Mouse (Mus musculus) thymus, adult 2 months (tissue): ENCODE data around the gene Mrc1. TPM values are rescaled to one million over a fixed set of nuclear protein-coding genes. Genes with fewer than 3 reads are reported as not detected.

ENCODE experiments used
- DNase-seq: peaks from one replicate; pipeline ENCODE4 v3.0.0; 2021
- H3K27ac ChIP-seq: fragments of 200-500 bp; 2 replicates; pipeline ENCODE4 v1.5.1; 2012; ENCODE audit warnings: low read length, control low read depth; ENCODE audit not compliant: control insufficient read depth, insufficient read depth
- H3K27me3 ChIP-seq: fragments of 200-500 bp; 2 replicates; pipeline ENCODE4 v1.6.1; 2012; ENCODE audit warnings: mild to moderate bottlenecking, low read length, moderate library complexity, mixed read lengths; ENCODE audit not compliant: control insufficient read depth, insufficient read depth
- H3K36me3 ChIP-seq: fragments of 200-500 bp; 2 replicates; pipeline ENCODE4 v1.6.1; 2012; ENCODE audit warnings: mild to moderate bottlenecking, low read length, moderate library complexity; ENCODE audit not compliant: control insufficient read depth, insufficient read depth
- H3K4me1 ChIP-seq: fragments of 200-500 bp; replicated peaks from 2 replicates; pipeline ENCODE4 v1.6.1; 2012; ENCODE audit warnings: low read length; ENCODE audit not compliant: control insufficient read depth, insufficient read depth
- H3K4me3 ChIP-seq: fragments of 200-500 bp; 2 replicates; pipeline ENCODE4 v1.5.1; 2012; ENCODE audit warnings: mild to moderate bottlenecking, low read length, control low read depth, moderate library complexity; ENCODE audit not compliant: control insufficient read depth, insufficient read depth
- CTCF ChIP-seq: fragments of 200-500 bp; IDR thresholded peaks from 2 replicates; pipeline ENCODE4 v1.5.1; 2012; ENCODE audit warnings: mild to moderate bottlenecking, control low read depth, low read length, moderate library complexity, borderline replicate concordance; ENCODE audit not compliant: control insufficient read depth, poor library complexity, insufficient read depth; ENCODE audit errors: extremely low read depth
- POLR2A ChIP-seq: fragments of 200-500 bp; IDR thresholded peaks from 2 replicates; pipeline ENCODE4 v1.6.1; 2012; ENCODE audit warnings: mild to moderate bottlenecking, low read length, control low read depth, moderate library complexity; ENCODE audit not compliant: control insufficient read depth, poor library complexity, insufficient read depth; ENCODE audit errors: extremely low read depth
- WGBS: fragments of 180-500 bp; shearing (Covaris S2); methylation state at CpG from one replicate; pipeline ENCODE4 v1.1.7; 2018; 5-methylcytosine and 5-hydroxymethylcytosine counted together
- polyA plus RNA-seq: library from polyadenylated mRNA; depleted of rRNA; stranded (reverse); fragments of >200 nt; gene quantifications from 2 replicates; pipeline ENCODE4 v1.2.3, GENCODE M21; 2012

Gene Mrc1
- polyA plus RNA-seq, 1 experiment = 2.6 TPM

DNA sequence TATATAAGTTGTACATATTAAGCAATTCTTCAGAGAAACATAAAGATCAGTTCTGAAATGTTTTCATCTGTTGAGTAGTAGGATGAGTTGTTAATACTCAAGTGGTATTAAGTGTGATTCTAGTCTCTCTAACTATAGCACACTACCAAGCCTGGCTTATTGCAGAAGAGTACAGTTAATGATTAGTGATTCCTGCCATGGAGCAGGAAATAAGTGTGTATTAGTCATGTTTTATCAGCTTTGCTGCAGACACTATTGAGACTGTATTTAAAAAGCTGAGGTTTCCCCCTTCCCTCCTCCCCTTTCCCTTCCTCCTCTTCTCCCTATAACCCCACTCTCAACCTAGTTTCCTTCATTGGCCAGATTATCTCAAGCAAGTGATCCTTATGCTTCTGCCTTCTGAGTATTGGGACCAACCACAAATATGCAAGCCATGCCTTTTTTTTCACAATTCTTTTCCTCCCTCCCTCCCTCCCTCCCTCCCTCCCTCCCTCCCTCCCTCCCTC, 29.2 kb downstream of the Mrc1 start:
- no peaks in the 10 kb centered on the region for H3K4me1 ChIP-seq
- TF ChIP-seq CTCF (no peak), POLR2A (no peak)
- H3K27me3 ChIP-seq = no peaks in the 10 kb centered on the region
- no peaks in the 10 kb centered on the region for H3K36me3 ChIP-seq
- no peak overlapping the region for H3K4me3 ChIP-seq
- no peak for DNase-seq
- no peak overlapping the region for H3K27ac ChIP-seq

DNA sequence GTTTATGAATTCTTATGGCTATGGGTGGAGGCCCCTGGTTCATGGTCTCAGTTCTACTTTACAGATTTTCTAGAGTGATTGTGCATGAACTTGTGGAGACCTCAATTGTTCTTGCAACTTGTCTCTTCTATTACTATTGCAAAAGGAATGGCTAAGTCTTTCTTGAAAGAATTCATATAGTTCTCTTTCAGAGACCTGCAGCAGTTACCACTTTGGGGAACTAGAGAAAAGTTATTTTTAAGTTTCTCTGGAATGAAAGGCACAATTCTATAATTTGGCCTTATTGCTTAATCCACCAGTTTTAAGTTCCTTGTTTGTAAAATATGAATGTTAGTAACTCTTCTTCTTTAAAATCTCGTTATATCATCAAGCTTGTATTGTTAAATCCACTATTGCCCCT, 32.9 kb downstream of the Mrc1 start:
- DNase-seq = no peak
- no peak for TF ChIP-seq POLR2A
- TF ChIP-seq CTCF = no peak
- Histone ChIP-seq H3K4me3 (no peak overlapping the region), H3K36me3 (no peaks in the 10 kb centered on the region), H3K27ac (no peak overlapping the region), H3K4me1 (no peaks in the 10 kb centered on the region), H3K27me3 (no peaks in the 10 kb centered on the region)
- 82% methylated on average over 1 of the region's 1 CpGs for WGBS

DNA sequence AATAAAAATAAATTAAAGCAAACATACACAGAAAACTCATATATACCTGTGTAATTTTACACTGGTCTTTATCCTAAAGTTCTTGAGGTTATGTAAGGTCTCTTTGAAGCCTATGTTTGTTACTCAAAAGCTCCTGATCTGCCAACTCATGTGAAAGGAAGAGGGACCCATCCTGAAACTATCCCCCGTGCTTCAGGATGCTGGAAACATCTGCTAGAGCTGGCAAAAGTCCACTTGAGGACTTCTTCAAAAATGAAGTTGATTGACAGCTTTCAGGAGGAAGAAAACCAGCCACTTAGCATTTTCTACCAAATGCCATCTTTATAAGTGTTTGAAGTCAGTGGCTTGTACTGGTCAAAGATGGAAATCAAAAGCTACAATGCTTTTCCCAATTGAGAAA, 40.0 kb downstream of the Mrc1 start:
- Histone ChIP-seq H3K4me3 (no peak overlapping the region), H3K36me3 (no peaks in the 10 kb centered on the region), H3K27ac (no peak overlapping the region), H3K4me1 (no peaks in the 10 kb centered on the region), H3K27me3 (no peaks in the 10 kb centered on the region)
- no peak for TF ChIP-seq POLR2A
- no peak for TF ChIP-seq CTCF
- WGBS = 16% methylated on average over 1 of the region's 1 CpGs
- no peak for DNase-seq

DNA sequence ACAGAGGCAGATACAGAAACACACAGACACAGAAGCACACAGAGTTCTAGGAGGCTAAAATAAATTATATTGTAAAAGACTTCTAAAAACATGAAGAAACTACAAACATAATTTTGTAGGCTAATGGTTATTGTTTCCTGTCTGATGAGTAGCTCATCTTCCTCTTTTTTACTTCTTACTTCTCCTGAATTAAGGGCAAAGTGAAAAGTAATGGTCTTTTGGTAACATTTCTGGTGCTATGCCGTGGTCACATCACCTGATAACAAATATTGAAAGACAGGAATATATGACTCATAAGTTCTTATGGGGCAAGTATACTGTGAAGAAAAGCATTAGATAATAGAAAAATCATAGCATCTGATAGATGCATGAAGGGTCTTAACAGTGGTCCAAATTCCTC, 42.9 kb downstream of the Mrc1 start:
- no peaks in the 10 kb centered on the region for H3K27me3 ChIP-seq
- TF ChIP-seq POLR2A (no peak), CTCF (no peak)
- H3K4me1 ChIP-seq = no peaks in the 10 kb centered on the region
- H3K27ac ChIP-seq = no peak overlapping the region
- H3K4me3 ChIP-seq = no peak overlapping the region
- H3K36me3 ChIP-seq = no peaks in the 10 kb centered on the region
- WGBS = 45% methylated on average over 1 of the region's 1 CpGs
- DNase-seq = no peak

DNA sequence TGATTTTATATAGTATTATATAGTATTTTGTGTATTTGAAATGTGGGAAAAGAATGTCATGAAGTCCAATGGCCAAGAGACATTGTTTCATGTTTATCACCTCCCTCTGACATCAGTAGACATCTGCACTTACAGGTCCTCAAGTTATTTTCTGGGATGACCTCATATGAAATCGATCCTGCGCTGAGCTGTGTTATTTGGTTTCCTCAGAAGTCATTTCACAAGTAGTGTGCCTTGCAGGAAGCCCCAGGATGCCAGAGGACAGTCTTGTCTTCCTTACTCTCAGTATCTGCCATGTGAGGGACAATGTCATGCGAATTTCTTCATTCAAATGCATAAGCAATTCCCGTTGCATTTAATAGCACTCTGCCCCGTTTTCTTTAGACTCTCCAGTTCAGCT, 46.6 kb downstream of the Mrc1 start:
- H3K4me1 ChIP-seq = no peaks in the 10 kb centered on the region
- TF ChIP-seq POLR2A = no peak
- TF ChIP-seq CTCF = no peak
- no peak for DNase-seq
- 94% methylated on average over 5 of the region's 5 CpGs for WGBS
- no peaks in the 10 kb centered on the region for H3K27me3 ChIP-seq
- no peak overlapping the region for H3K4me3 ChIP-seq
- no peak overlapping the region for H3K27ac ChIP-seq
- H3K36me3 ChIP-seq = no peaks in the 10 kb centered on the region

DNA sequence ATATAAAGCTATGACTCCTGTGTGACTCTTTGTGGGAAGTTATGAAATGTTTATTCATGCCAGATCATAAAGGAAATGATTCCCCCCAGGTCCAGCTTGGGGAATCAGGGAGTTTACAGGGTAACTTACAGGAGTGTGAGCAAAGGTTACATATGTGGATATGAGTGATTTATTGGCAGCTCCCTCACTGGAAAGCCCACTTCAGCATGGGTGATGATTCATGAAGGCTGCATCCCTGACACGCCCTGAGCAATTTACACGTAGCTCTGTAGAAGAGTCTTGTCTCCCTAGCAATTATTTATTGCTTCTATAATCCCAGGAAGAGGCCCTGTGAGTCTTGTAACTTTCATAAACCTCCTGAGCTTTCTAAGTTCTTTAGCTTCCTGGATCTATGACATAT, 50.1 kb downstream of the Mrc1 start:
- Histone ChIP-seq H3K27me3 (no peaks in the 10 kb centered on the region), H3K4me1 (no peaks in the 10 kb centered on the region), H3K36me3 (no peaks in the 10 kb centered on the region), H3K4me3 (no peak overlapping the region), H3K27ac (no peak overlapping the region)
- 89% methylated on average over 2 of the region's 2 CpGs for WGBS
- TF ChIP-seq POLR2A (no peak), CTCF (no peak)
- DNase-seq = no peak

DNA sequence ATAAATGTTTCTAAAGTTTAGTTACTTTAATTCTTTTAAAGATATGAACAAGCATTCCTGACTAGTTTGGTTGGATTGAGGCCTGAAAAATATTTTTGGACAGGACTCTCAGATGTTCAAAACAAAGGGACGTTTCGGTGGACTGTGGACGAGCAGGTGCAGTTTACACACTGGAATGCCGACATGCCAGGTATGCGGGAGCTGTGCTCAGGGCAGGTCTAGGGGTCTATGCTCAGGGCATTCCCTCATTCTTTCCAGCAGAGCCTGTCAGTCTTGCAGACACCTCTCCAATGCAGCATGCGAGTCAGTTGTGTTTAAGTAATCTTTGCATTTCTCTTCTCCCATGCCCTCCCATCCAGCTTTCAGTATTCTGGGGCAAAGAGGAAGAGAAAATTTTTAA, 50.6 kb downstream of the Mrc1 start:
- Histone ChIP-seq H3K36me3 (no peaks in the 10 kb centered on the region), H3K27ac (no peak overlapping the region), H3K4me3 (no peak overlapping the region), H3K4me1 (no peaks in the 10 kb centered on the region), H3K27me3 (no peaks in the 10 kb centered on the region)
- TF ChIP-seq CTCF (no peak), POLR2A (no peak)
- WGBS = 93% methylated on average over 6 of the region's 6 CpGs
- no peak for DNase-seq
